Mouse (Mus musculus) CH12.LX (cell line): ENCODE results near the gene Cwc15. TPM values are rescaled to one million over a fixed set of nuclear protein-coding genes. Genes with fewer than 3 reads are reported as not detected.
A peak's percentile ranks its signal among the peaks of the same experiment; 100 is the strongest.

Experiments used
- DNase-seq: peaks from one replicate; pipeline ENCODE4 v3.0.0-alpha.2; 2013; ENCODE audit errors: extremely low read depth
- H3K27ac ChIP-seq: 2 replicates; pipeline ENCODE4 v1.5.1; 2012; ENCODE audit warnings: low read depth, mild to moderate bottlenecking, control low read depth, moderate library complexity; ENCODE audit not compliant: insufficient read depth
- H3K27me3 ChIP-seq: replicated peaks from 2 replicates; pipeline ENCODE3; 2012; ENCODE audit warnings: inconsistent platforms
- H3K36me3 ChIP-seq, 2 experiments: replicated peaks in 1 of 2; 2 replicates each; pipeline versions ENCODE3 to v1.6.1; 2012; ENCODE audit warnings: inconsistent platforms in 1 of 2, low read length in 1 of 2, mild to moderate bottlenecking in 1 of 2, mixed read lengths in 1 of 2, moderate library complexity in 1 of 2; ENCODE audit not compliant: control insufficient read depth in 1 of 2, insufficient read depth in 1 of 2
- H3K4me1 ChIP-seq, 2 experiments: 2 replicates each; pipeline ENCODE4 v1.6.1; 2012; ENCODE audit warnings: inconsistent platforms in 1 of 2, moderate library complexity in 1 of 2; ENCODE audit not compliant: insufficient read depth in 2 of 2, control insufficient read depth in 1 of 2
- H3K4me2 ChIP-seq: 2 replicates; pipeline ENCODE4 v1.6.1; 2012; ENCODE audit warnings: low read depth, mild to moderate bottlenecking, control low read depth; ENCODE audit not compliant: poor library complexity, insufficient read depth, severe bottlenecking
- H3K4me3 ChIP-seq, 3 experiments: fragments of 150-350 bp in 1 of 3; sonication (generic) in 1 of 3; replicated peaks in 1 of 3; 2 replicates each; pipeline versions ENCODE3 to v1.5.1; 2011 to 2012; ENCODE audit warnings: low read depth in 2 of 3, low read length in 2 of 3, mild to moderate bottlenecking in 2 of 3, moderate library complexity in 2 of 3, control low read depth in 1 of 3, improper control_type of control experiment in 1 of 3, inconsistent platforms in 1 of 3, mixed read lengths in 1 of 3; ENCODE audit not compliant: poor library complexity in 1 of 3
- H3K79me2 ChIP-seq: replicated peaks from 2 replicates; pipeline ENCODE4 v1.6.1; 2012; ENCODE audit warnings: mild to moderate bottlenecking, moderate library complexity; ENCODE audit not compliant: control insufficient read depth, poor library complexity, insufficient read depth, severe bottlenecking; ENCODE audit errors: extremely low read depth
- H3K9ac ChIP-seq: 2 replicates; pipeline ENCODE4 v1.6.1; 2012; ENCODE audit warnings: low read depth, mild to moderate bottlenecking, control low read depth, moderate library complexity; ENCODE audit not compliant: insufficient read depth
- H3K9me3 ChIP-seq: replicated peaks from 2 replicates; pipeline ENCODE3; 2012; ENCODE audit warnings: low read length, inconsistent platforms, mixed read lengths
- CTCF ChIP-seq, 2 experiments: IDR thresholded peaks in 1 of 2; conservative IDR thresholded peaks in 1 of 2; 2 replicates each; pipeline ENCODE4 v1.5.1; 2011 to 2012; ENCODE audit warnings: low read depth in 2 of 2, low read length in 2 of 2, improper control_type of control experiment in 1 of 2, inconsistent platforms in 1 of 2, mild to moderate bottlenecking in 1 of 2, moderate library complexity in 1 of 2
- ELF1 ChIP-seq: IDR thresholded peaks from 2 replicates; pipeline ENCODE4 v1.6.1; 2014; ENCODE audit warnings: low read depth, mild to moderate bottlenecking, inconsistent platforms, low read length, improper control_type of control experiment
- GABPA ChIP-seq: IDR thresholded peaks from 2 replicates; pipeline ENCODE4 v1.6.1; 2012; ENCODE audit warnings: low read depth, low read length, improper control_type of control experiment, inconsistent platforms; ENCODE audit not compliant: insufficient replicate concordance
- HCFC1 ChIP-seq: IDR thresholded peaks from 2 replicates; pipeline ENCODE4 v1.6.1; 2012; ENCODE audit warnings: low read depth, mild to moderate bottlenecking, inconsistent platforms, low read length, improper control_type of control experiment
- JUND ChIP-seq: conservative IDR thresholded peaks from 2 replicates; pipeline ENCODE4 v1.6.1; 2011; ENCODE audit warnings: low read depth, low read length, improper control_type of control experiment
- KAT2A ChIP-seq: IDR thresholded peaks from 2 replicates; pipeline ENCODE4 v1.6.1; 2012; ENCODE audit warnings: low read length, improper control_type of control experiment, inconsistent platforms; ENCODE audit not compliant: insufficient replicate concordance
- MAFK ChIP-seq: IDR thresholded peaks from 2 replicates; pipeline ENCODE4 v1.6.1; 2011; ENCODE audit warnings: low read length, improper control_type of control experiment; ENCODE audit not compliant: insufficient replicate concordance
- MAX ChIP-seq: IDR thresholded peaks from 2 replicates; pipeline ENCODE4 v1.6.1; 2011; ENCODE audit warnings: low read length, improper control_type of control experiment
- NELFE ChIP-seq: IDR thresholded peaks from 2 replicates; pipeline ENCODE4 v1.6.1; 2011; ENCODE audit warnings: low read depth, low read length, improper control_type of control experiment
- NRF1 ChIP-seq: IDR thresholded peaks from 2 replicates; pipeline ENCODE4 v1.6.1; 2014; ENCODE audit warnings: low read depth, mild to moderate bottlenecking, inconsistent platforms, low read length, improper control_type of control experiment, moderate library complexity
- PAX5 ChIP-seq: IDR thresholded peaks from 2 replicates; pipeline ENCODE4 v1.6.1; 2012; ENCODE audit warnings: low read length, inconsistent platforms, mixed read lengths
- POLR2AphosphoS2 ChIP-seq: IDR thresholded peaks from 2 replicates; pipeline ENCODE4 v1.6.1; 2011; ENCODE audit warnings: low read depth, low read length, improper control_type of control experiment
- RAD21 ChIP-seq: IDR thresholded peaks from 2 replicates; pipeline ENCODE4 v1.6.1; 2011; ENCODE audit warnings: low read depth, mild to moderate bottlenecking, low read length, improper control_type of control experiment, moderate library complexity
- RCOR1 ChIP-seq: conservative IDR thresholded peaks from 2 replicates; pipeline ENCODE4 v1.6.1; 2012; ENCODE audit warnings: low read depth, mild to moderate bottlenecking, inconsistent platforms, low read length, improper control_type of control experiment
- SIN3A ChIP-seq: IDR thresholded peaks from 2 replicates; pipeline ENCODE4 v1.6.1; 2012; ENCODE audit warnings: low read length, improper control_type of control experiment, inconsistent platforms
- SMC3 ChIP-seq: IDR thresholded peaks from 2 replicates; pipeline ENCODE4 v1.6.1; 2011; ENCODE audit warnings: low read depth, low read length, improper control_type of control experiment
- TBP ChIP-seq: conservative IDR thresholded peaks from 2 replicates; pipeline ENCODE4 v1.6.1; 2011; ENCODE audit warnings: low read depth, low read length, improper control_type of control experiment
- TCF12 ChIP-seq: IDR thresholded peaks from 2 replicates; pipeline ENCODE4 v1.6.1; 2014; ENCODE audit warnings: low read depth, mild to moderate bottlenecking, inconsistent platforms, low read length, improper control_type of control experiment
- USF1 ChIP-seq: IDR thresholded peaks from 2 replicates; pipeline ENCODE4 v1.6.1; 2014; ENCODE audit warnings: low read depth, mild to moderate bottlenecking, inconsistent platforms, low read length, improper control_type of control experiment
- USF2 ChIP-seq: conservative IDR thresholded peaks from 2 replicates; pipeline ENCODE4 v1.6.1; 2011; ENCODE audit warnings: low read depth, low read length, improper control_type of control experiment
- ZC3H11A ChIP-seq: IDR thresholded peaks from 2 replicates; pipeline ENCODE4 v1.6.1; 2012; ENCODE audit warnings: low read depth, mild to moderate bottlenecking, inconsistent platforms, low read length, improper control_type of control experiment
- ZMIZ1 ChIP-seq: IDR thresholded peaks from 2 replicates; pipeline ENCODE4 v1.6.1; 2012; ENCODE audit warnings: low read depth, mild to moderate bottlenecking, inconsistent platforms, low read length, improper control_type of control experiment
- dilution Hi-C: fragments of 300-500 bp; cut with MboI; formaldehyde crosslinking; loops from 2 replicates; pipeline ENCODE4 v1.14.3; 2020; ENCODE audit warnings: low sequenced_read_pairs; ENCODE audit not compliant: extremely low pct_unique_long_range_greater_than_20kb, extremely low pct_ligation_motif_present
- in situ Hi-C: fragments of 300-500 bp; cut with MboI; formaldehyde crosslinking; loops from 3 replicates; pipeline ENCODE4 v1.14.3; 2019; ENCODE audit warnings: low sequenced_read_pairs, low pct_ligation_motif_present, low pct_unique_long_range_greater_than_20kb, mixed read lengths
- polyA plus RNA-seq: library from polyadenylated mRNA; unstranded; fragments of >175 nt; gene quantifications from 2 replicates; pipeline ENCODE4 v1.2.1, GENCODE M21; 2012; ENCODE audit warnings: low read depth; ENCODE audit not compliant: insufficient read length
- total RNA-seq, 2 experiments: library from RNA; depleted of rRNA; stranded (reverse); fragments of 300-350 nt in 1 of 2; fragments of >200 nt in 1 of 2; gene quantifications; 2 replicates each; pipeline ENCODE4 v1.2.3; 2012 to 2014

Gene Cwc15
- total and polyA plus RNA-seq, 3 experiments, result 107 to 221 (median 190) TPM

- peak; percentile 75 for DNase-seq
- dilution Hi-C loops, result no loop called here
- Histone ChIP-seq H3K4me2 (no peak overlapping the region), H3K9ac (no peak overlapping the region), H3K9me3 (no peaks in the 10 kb centered on the region), H3K4me1 (peaks cover 5 to 22% of the 10 kb centered on the region in 2 experiments; a peak in 3 of 4 replicates), H3K79me2 (no peaks in the 10 kb centered on the region), H3K4me3 (no peak overlapping the region), H3K27ac (no peak overlapping the region), H3K27me3 (no peaks in the 10 kb centered on the region), H3K36me3 (no peaks in the 10 kb centered on the region)
- TF ChIP-seq RAD21 (peak; percentile 85), SMC3 (peak; percentile 92), NELFE (no peak), ZC3H11A (peak; percentile 72), MAFK (0 out of 2 replicates have a peak, but pooled peaks have one; percentile 10), TCF12 (peak; percentile 18; the same call in 1 of the 2 replicates), CTCF (conservative IDR thresholded peaks at IDR 0.05 in 1 of 2, IDR thresholded peaks at IDR 0.05 in 1 of 2; ENCODE audit: low read depth in 2 of 2, low read length in 2 of 2) (peak; percentile 69 to 91; a peak in 3 of 4 replicates), ZMIZ1 (no peak)
- in situ Hi-C loops, result loop anchor here (5.0 kb wide), 1 partner anchor 159 kb away; no protein-coding TSS in a partner anchor
Observed at GRCm38 (mm10) chr9:14523408-14524043, 23.1 kb downstream of the Cwc15 start.

GRCm38 (mm10) chr9:14530004-14530403 lies 29.6 kb downstream of the Cwc15 start:
- dilution Hi-C loops (no loop called here), in situ Hi-C loops (no loop called here)
- TF ChIP-seq GABPA, result no peak
- no peak for TF ChIP-seq POLR2AphosphoS2
- TF ChIP-seq TBP, result no peak
- no peak for TF ChIP-seq USF1
- TF ChIP-seq SIN3A, result no peak
- TF ChIP-seq MAX, result no peak
- TF ChIP-seq NRF1, result no peak
- TF ChIP-seq KAT2A, result no peak
- no peak for TF ChIP-seq ELF1
- TF ChIP-seq NELFE, result no peak
- no peak for TF ChIP-seq RCOR1
- TF ChIP-seq RAD21, result no peak
- no peak for TF ChIP-seq ZC3H11A
- no peak for TF ChIP-seq CTCF (conservative IDR thresholded peaks at IDR 0.05 in 1 of 2, IDR thresholded peaks at IDR 0.05 in 1 of 2; ENCODE audit: low read depth in 2 of 2, low read length in 2 of 2)
- no peak for TF ChIP-seq PAX5
- no peak for TF ChIP-seq HCFC1
- TF ChIP-seq JUND, result no peak
- TF ChIP-seq USF2, result no peak
- no peaks in the 10 kb centered on the region for H3K27me3 ChIP-seq
- no peak for DNase-seq
- H3K4me2 ChIP-seq, result no peak overlapping the region
- no peak overlapping the region for H3K27ac ChIP-seq
- no peaks in the 10 kb centered on the region for H3K4me1 ChIP-seq
- H3K4me3 ChIP-seq, result no peak overlapping the region
- H3K79me2 ChIP-seq, result no peaks in the 10 kb centered on the region
- H3K9me3 ChIP-seq, result no peaks in the 10 kb centered on the region
- no peaks in the 10 kb centered on the region for H3K36me3 ChIP-seq
- H3K9ac ChIP-seq, result no peak overlapping the region
